Mouse (Mus musculus) bone marrow, adult 2 months (tissue): ENCODE measurements around the gene Gmps.

Experiments used
- CTCF ChIP-seq: fragments of 200-500 bp; IDR thresholded peaks from 2 replicates; pipeline ENCODE4 v1.5.1; 2011; ENCODE audit warnings: low read length, control low read depth; ENCODE audit not compliant: control insufficient read depth, insufficient read depth
- POLR2A ChIP-seq: fragments of 200-500 bp; IDR thresholded peaks from 2 replicates; pipeline ENCODE4 v1.6.1; 2011; ENCODE audit warnings: low read depth, mild to moderate bottlenecking, control low read depth, low read length, borderline replicate concordance; ENCODE audit not compliant: control insufficient read depth

DNA sequence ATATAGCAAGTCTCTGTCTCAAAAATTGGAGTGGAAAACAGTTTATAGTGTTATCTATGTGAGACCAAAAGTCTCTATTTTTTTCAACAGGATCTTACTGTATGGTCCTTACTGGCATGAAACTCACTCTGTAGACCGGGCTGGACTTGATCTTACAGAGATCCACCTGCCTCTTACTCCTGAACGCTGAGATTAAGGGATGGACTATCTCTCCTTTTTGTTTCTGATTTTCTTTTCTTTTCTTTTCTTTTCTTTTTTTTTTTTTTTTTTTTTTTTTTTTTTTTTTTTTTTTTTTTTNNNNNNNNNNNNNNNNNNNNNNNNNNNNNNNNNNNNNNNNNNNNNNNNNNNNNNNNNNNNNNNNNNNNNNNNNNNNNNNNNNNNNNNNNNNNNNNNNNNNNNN is 10.0 kb upstream of the Gmps start:
- TF ChIP-seq CTCF (no peak), POLR2A (no peak)
